ENCODE assay signal across 15 mouse cellular contexts in the genomic region with DNA sequence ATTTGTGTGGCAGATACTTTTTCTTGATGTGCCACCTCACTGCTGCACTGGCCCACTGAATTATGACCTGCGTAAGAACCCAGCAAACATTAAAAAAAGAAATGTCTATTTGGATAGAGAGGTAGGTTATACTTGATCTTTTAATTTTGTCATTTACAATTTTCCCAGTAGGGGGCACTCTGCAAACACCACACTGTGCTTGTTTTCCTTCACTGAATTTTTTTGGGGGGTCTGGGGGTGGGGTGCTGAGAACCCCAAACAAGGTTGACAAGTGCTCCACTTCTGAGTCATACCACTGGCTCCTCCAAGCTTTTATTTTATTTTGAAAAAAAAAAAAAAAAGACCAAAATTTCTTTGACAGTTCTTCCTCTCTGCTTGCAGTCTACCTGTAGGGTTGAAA. TPM values are rescaled to one million over a fixed set of nuclear protein-coding genes. Genes with fewer than 3 reads are reported as not detected.
DNase-seq lines count a peak whose midpoint lies in the region; ATAC-seq and TF ChIP-seq lines count a peak whose summit lies in the region.
"Had no signal": no experiment of that assay in that cellular context is flagged by ENCODE, and none has a peak within 500 bp of the region (broad histone marks: within the 10 kb centered on the region; RNA-seq: fewer than 3 reads in every experiment).

No protein-coding gene starts in this region.

- no peak for ATAC-seq in kidney, postnatal 0 days (replicated peaks; ENCODE audit: low FRiP score, low read depth)
- no peak for ATAC-seq in Patski
- no peak for ATAC-seq in hindbrain, embryonic 11.5 days (ENCODE audit: low FRiP score)
- ATAC-seq: forebrain, embryonic 13.5 days had no signal

- H3K36me3 ChIP-seq in kidney, postnatal 0 days (ENCODE audit: insufficient read depth, low read length): no peaks in the 10 kb centered on the region
- H3K36me3 ChIP-seq in kidney, adult 2 months (ENCODE audit: control insufficient read depth, insufficient read depth, low read length): no peaks in the 10 kb centered on the region
- H3K36me3 ChIP-seq in thymus, adult 2 months (ENCODE audit: control insufficient read depth, insufficient read depth, low read length): peaks cover 56% of the 10 kb centered on the region
- no peaks in the 10 kb centered on the region for H3K36me3 ChIP-seq in hindbrain, embryonic 11.5 days (ENCODE audit: control insufficient read depth, insufficient read depth, low read length)
- H3K36me3 ChIP-seq: G1E; limb, embryonic 13.5 days had no signal

- no peaks in the 10 kb centered on the region for H3K9me3 ChIP-seq in kidney, postnatal 0 days (replicated peaks; ENCODE audit: low read length)
- no peaks in the 10 kb centered on the region for H3K9me3 ChIP-seq in hindbrain, embryonic 11.5 days (ENCODE audit: control insufficient read depth, low read length)
- H3K9me3 ChIP-seq: forebrain, embryonic 13.5 days; G1E; limb, embryonic 13.5 days had no signal

- no peak for DNase-seq in kidney, postnatal 0 days (ENCODE audit: low spot score)
- DNase-seq in kidney, adult 2 months: no peak
- peak; percentile 49 for DNase-seq in thymus, postnatal 0 days (ENCODE audit: low spot score)
- DNase-seq in thymus, adult 2 months: no peak
- DNase-seq in Patski (ENCODE audit: low read depth, low spot score): no peak
- DNase-seq in hindbrain, embryonic 11.5 days (ENCODE audit: low spot score): no peak
- no peak for DNase-seq in B cell, adult 2 months
- DNase-seq: cerebellum, adult 11 months; kidney, postnatal 14 days; right cerebral cortex, postnatal 4 days had no signal

- in situ Hi-C loops in Patski (cut with MboI; ENCODE audit: low pct_unique_long_range_greater_than_20kb): no loop called here

- no peak overlapping the region for H3K27ac ChIP-seq in kidney, postnatal 0 days
- no peak overlapping the region for H3K27ac ChIP-seq in kidney, adult 2 months (ENCODE audit: insufficient read depth, low read depth, low read length)
- no peak overlapping the region for H3K27ac ChIP-seq in thymus, adult 2 months (ENCODE audit: control insufficient read depth, insufficient read depth, low read length)
- H3K27ac ChIP-seq in hindbrain, embryonic 11.5 days (ENCODE audit: low read depth, low read length): no peak overlapping the region
- H3K27ac ChIP-seq: forebrain, embryonic 13.5 days; limb, embryonic 13.5 days had no signal

- H3K4me1 ChIP-seq in kidney, postnatal 0 days (replicated peaks; ENCODE audit: insufficient read depth, low read length): peaks cover 3% of the 10 kb centered on the region; the same call in 1 of the 2 replicates
- H3K4me1 ChIP-seq in kidney, adult 2 months (ENCODE audit: control insufficient read depth, insufficient read depth, low read length): peaks cover 6% of the 10 kb centered on the region; the same call in 1 of the 2 replicates
- H3K4me1 ChIP-seq in thymus, adult 2 months (replicated peaks; ENCODE audit: control insufficient read depth, insufficient read depth, low read length): peaks cover 5% of the 10 kb centered on the region; the same call in 1 of the 2 replicates
- no peaks in the 10 kb centered on the region; the same call in 1 of the 2 replicates for H3K4me1 ChIP-seq in hindbrain, embryonic 11.5 days (replicated peaks; ENCODE audit: control insufficient read depth, insufficient read depth, low read length)

- WGBS in kidney, postnatal 0 days: 57% methylated on average over 1 of the region's 1 CpGs
- WGBS in kidney, adult 2 months: 62% methylated on average over 1 of the region's 1 CpGs
- 72% methylated on average over 1 of the region's 1 CpGs for WGBS in thymus, adult 2 months
- 85% methylated on average over 1 of the region's 1 CpGs for WGBS in hindbrain, embryonic 11.5 days

- H3K27me3 ChIP-seq in kidney, postnatal 0 days (ENCODE audit: insufficient read depth, low read length): no peaks in the 10 kb centered on the region
- H3K27me3 ChIP-seq in kidney, adult 2 months (replicated peaks; ENCODE audit: control insufficient read depth, insufficient read depth, low read length): no peaks in the 10 kb centered on the region
- H3K27me3 ChIP-seq in thymus, adult 2 months (ENCODE audit: control insufficient read depth, insufficient read depth, low read length): no peaks in the 10 kb centered on the region
- H3K27me3 ChIP-seq in Patski: peaks cover 35% of the 10 kb centered on the region
- H3K27me3 ChIP-seq in hindbrain, embryonic 11.5 days (ENCODE audit: control insufficient read depth, insufficient read depth, low read length): peaks cover 2% of the 10 kb centered on the region; the same call in 1 of the 2 replicates

- CTCF ChIA-PET in Patski (lab: Charles Lee): no interaction called here

- H3K4me3 ChIP-seq in kidney, postnatal 0 days (replicated peaks; ENCODE audit: low read depth, low read length): no peak overlapping the region
- no peak overlapping the region for H3K4me3 ChIP-seq in kidney, adult 2 months (ENCODE audit: insufficient read depth, low read depth, low read length)
- no peak overlapping the region for H3K4me3 ChIP-seq in thymus, adult 2 months (ENCODE audit: control insufficient read depth, insufficient read depth, low read length)
- H3K4me3 ChIP-seq in hindbrain, embryonic 11.5 days (ENCODE audit: low read depth, low read length): no peak overlapping the region
- H3K4me3 ChIP-seq: forebrain, embryonic 13.5 days; limb, embryonic 13.5 days had no signal

- POLR2A ChIA-PET in Patski (lab: Charles Lee): no interaction called here

- no peak for TF ChIP-seq POLR2A in kidney, adult 2 months (IDR thresholded peaks at IDR 0.05; ENCODE audit: low read depth, low read length)
- TF ChIP-seq POLR2A in thymus, adult 2 months (IDR thresholded peaks at IDR 0.05; ENCODE audit: control insufficient read depth, extremely low read depth, insufficient read depth, low read length, poor library complexity): no peak

- H3K4me2 ChIP-seq in kidney, postnatal 0 days (ENCODE audit: low read length): no peak overlapping the region
- no peak overlapping the region for H3K4me2 ChIP-seq in hindbrain, embryonic 11.5 days (replicated peaks; ENCODE audit: low read depth, low read length)
- H3K4me2 ChIP-seq: forebrain, embryonic 13.5 days; limb, embryonic 13.5 days had no signal

- peak; percentile 29; the same call in 1 of the 2 replicates for TF ChIP-seq CTCF in kidney, postnatal 0 days (IDR thresholded peaks at IDR 0.05; ENCODE audit: low read depth)
- no peak; the same call in 1 of the 2 replicates for TF ChIP-seq CTCF in kidney, adult 2 months (conservative IDR thresholded peaks at IDR 0.05; ENCODE audit: insufficient read depth, insufficient read length, low read depth, low read length)
- no peak for TF ChIP-seq CTCF in thymus, adult 2 months (IDR thresholded peaks at IDR 0.05; ENCODE audit: borderline replicate concordance, control insufficient read depth, extremely low read depth, insufficient read depth, low read length, poor library complexity)
- peak; percentile 33 for TF ChIP-seq CTCF in Patski (IDR thresholded peaks at IDR 0.05)

- H3K9ac ChIP-seq in kidney, postnatal 0 days (ENCODE audit: low read depth, low read length): no peak overlapping the region
- no peak overlapping the region for H3K9ac ChIP-seq in hindbrain, embryonic 11.5 days (ENCODE audit: low read depth, low read length)
- H3K9ac ChIP-seq: forebrain, embryonic 13.5 days; limb, embryonic 13.5 days had no signal

RNA-seq across cellular contexts. Expression of a gene that starts 4.0 kb away (rescaled TPM):
- 18.6 and 22.1 TPM in 2 replicates for polyA plus RNA-seq in kidney, postnatal 0 days (2015; fragmentation: Nextera tagmentation; extraction: Ambion mirVana)
- 15.9 and 18.3 TPM in 2 replicates for polyA plus RNA-seq in kidney, adult 2 months (2012; rRNA removed)
- polyA plus RNA-seq in thymus, postnatal 0 days (2015; fragmentation: Nextera tagmentation; extraction: Ambion mirVana): 18.6 and 19.5 TPM in 2 replicates
- polyA plus RNA-seq in thymus, adult 2 months (2012; rRNA removed): 23.0 and 23.7 TPM in 2 replicates
- polyA plus RNA-seq in Patski (2021): 44.1 TPM
- 36.4 and 47.3 TPM in 2 replicates for polyA plus RNA-seq in hindbrain, embryonic 11.5 days (2014; fragmentation: Nextera tagmentation; extraction: Ambion mirVana)

RNA-seq across cellular contexts. Expression of a gene that starts 10.8 kb away (rescaled TPM):
- 0.26 TPM in 1 of 2 replicates, not detected in the other for polyA plus RNA-seq in kidney, postnatal 0 days (2015; fragmentation: Nextera tagmentation; extraction: Ambion mirVana)
- polyA plus RNA-seq in kidney, adult 2 months (2012; rRNA removed): 0.57 and 3.2 TPM in 2 replicates
- 973 and 1,015 TPM in 2 replicates for polyA plus RNA-seq in thymus, postnatal 0 days (2015; fragmentation: Nextera tagmentation; extraction: Ambion mirVana)
- 183 and 216 TPM in 2 replicates for polyA plus RNA-seq in thymus, adult 2 months (2012; rRNA removed)
- polyA plus RNA-seq in Patski (2021): not detected
- not detected in 2 replicates for polyA plus RNA-seq in hindbrain, embryonic 11.5 days (2014; fragmentation: Nextera tagmentation; extraction: Ambion mirVana)
- polyA plus RNA-seq: cortical plate, adult 2 months; forebrain, embryonic 13.5 days had no signal

RNA-seq across cellular contexts. Expression of a gene that starts 12.1 kb away (rescaled TPM):
- 0.08 and 0.37 TPM in 2 replicates for polyA plus RNA-seq in kidney, postnatal 0 days (2015; fragmentation: Nextera tagmentation; extraction: Ambion mirVana)
- 0.19 and 2.9 TPM in 2 replicates for polyA plus RNA-seq in kidney, adult 2 months (2012; rRNA removed)
- polyA plus RNA-seq in thymus, postnatal 0 days (2015; fragmentation: Nextera tagmentation; extraction: Ambion mirVana): 485 and 511 TPM in 2 replicates
- 214 and 262 TPM in 2 replicates for polyA plus RNA-seq in thymus, adult 2 months (2012; rRNA removed)
- not detected for polyA plus RNA-seq in Patski (2021)
- not detected in 2 replicates for polyA plus RNA-seq in hindbrain, embryonic 11.5 days (2014; fragmentation: Nextera tagmentation; extraction: Ambion mirVana)
- polyA plus RNA-seq: cortical plate, adult 2 months; forebrain, embryonic 13.5 days; G1E; intestine, embryonic 14.5 days; limb, embryonic 13.5 days had no signal

RNA-seq across cellular contexts. Expression of a gene that starts 40.0 kb away (rescaled TPM):
- 0.08 TPM in 1 of 2 replicates, not detected in the other for polyA plus RNA-seq in kidney, postnatal 0 days (2015; fragmentation: Nextera tagmentation; extraction: Ambion mirVana)
- polyA plus RNA-seq in kidney, adult 2 months (2012; rRNA removed): 0.52 and 3.6 TPM in 2 replicates
- polyA plus RNA-seq in thymus, postnatal 0 days (2015; fragmentation: Nextera tagmentation; extraction: Ambion mirVana): 511 and 576 TPM in 2 replicates
- polyA plus RNA-seq in thymus, adult 2 months (2012; rRNA removed): 343 and 451 TPM in 2 replicates
- polyA plus RNA-seq in Patski (2021): not detected
- polyA plus RNA-seq in hindbrain, embryonic 11.5 days (2014; fragmentation: Nextera tagmentation; extraction: Ambion mirVana): not detected in 2 replicates
- polyA plus RNA-seq: cortical plate, adult 2 months; forebrain, embryonic 13.5 days; G1E; limb, embryonic 13.5 days had no signal

RNA-seq across cellular contexts. Expression of a gene that starts 48.9 kb away (rescaled TPM):
- polyA plus RNA-seq in kidney, postnatal 0 days (2015; fragmentation: Nextera tagmentation; extraction: Ambion mirVana): 1,237 and 1,429 TPM in 2 replicates
- 732 and 924 TPM in 2 replicates for polyA plus RNA-seq in kidney, adult 2 months (2012; rRNA removed)
- 971 and 1,014 TPM in 2 replicates for polyA plus RNA-seq in thymus, postnatal 0 days (2015; fragmentation: Nextera tagmentation; extraction: Ambion mirVana)
- polyA plus RNA-seq in thymus, adult 2 months (2012; rRNA removed): 159 and 250 TPM in 2 replicates
- polyA plus RNA-seq in Patski (2021): 440 TPM
- polyA plus RNA-seq in hindbrain, embryonic 11.5 days (2014; fragmentation: Nextera tagmentation; extraction: Ambion mirVana): 592 and 606 TPM in 2 replicates

Comparison
In these comparisons a context has a peak if more than half of its experiments do, and no peak if none do; other contexts are left out.
1. CTCF ChIP-seq: peak in kidney, postnatal 0 days (single experiment) and Patski (single experiment); none in kidney, adult 2 months (single experiment) and thymus, adult 2 months (single experiment).
2. RNA of a gene that starts 10.8 kb away (polyA plus RNA-seq): 973 to 1,015 TPM in thymus, postnatal 0 days and 183 to 216 TPM in thymus, adult 2 months; 0.57 to 3.2 TPM in kidney, adult 2 months, not detected in hindbrain, embryonic 11.5 days, 0.26 TPM in kidney, postnatal 0 days and not detected in Patski (single experiment); every median in the first group is over 10 times any median in the second.
3. RNA of a gene that starts 12.1 kb away (polyA plus RNA-seq): 485 to 511 TPM in thymus, postnatal 0 days and 214 to 262 TPM in thymus, adult 2 months; 0.19 to 2.9 TPM in kidney, adult 2 months, 0.08 to 0.37 TPM in kidney, postnatal 0 days, not detected in Patski (single experiment) and not detected in hindbrain, embryonic 11.5 days; every median in the first group is over 10 times any median in the second.